Mouse (Mus musculus) left cerebral cortex, adult 2 months (tissue): ENCODE measurements around the gene Tsr1. TPM values are rescaled to one million over a fixed set of nuclear protein-coding genes. Genes with fewer than 3 reads are reported as not detected.

Experiments used
- DNase-seq, 2 experiments: peaks; one replicate each; pipeline ENCODE4 v3.0.0; 2021 to 2022; ENCODE audit warnings: low spot score in 2 of 2, mixed read lengths in 1 of 2; ENCODE audit errors: extremely low spot score in 1 of 2
- H3K27ac ChIP-seq: fragments of 200-600 bp; 2 replicates; pipeline ENCODE4 v1.8.1; 2022
- H3K4me3 ChIP-seq: fragments of 200-600 bp; 2 replicates; pipeline ENCODE4 v1.8.1; 2022
- CTCF ChIP-seq: fragments of 200-600 bp; IDR thresholded peaks from 2 replicates; pipeline ENCODE4 v1.8.1; 2022; ENCODE audit warnings: antibody characterized with exemption, mild to moderate bottlenecking, moderate library complexity
- intact Hi-C: fragments of 180-260 bp; cut with DNase I; formaldehyde crosslinking; loops from one replicate; pipeline ENCODE4 v1.15.1; 2025
- total RNA-seq, 2 experiments: library from RNA; stranded (reverse); gene quantifications; 2 replicates each; pipeline ENCODE4 v1.2.3; 2021

Gene Tsr1
- total RNA-seq, 2 experiments from 2014 or later = 28.2 to 34.0 TPM

GRCm38 (mm10) chr11:74870544-74870943 is 27.3 kb upstream of the Tsr1 start:
- no peak for TF ChIP-seq CTCF
- DNase-seq = no peak
- intact Hi-C loops = no loop called here
- H3K4me3 ChIP-seq = no peak overlapping the region
- H3K27ac ChIP-seq = no peak overlapping the region; the same call in 1 of the 2 replicates

DNA sequence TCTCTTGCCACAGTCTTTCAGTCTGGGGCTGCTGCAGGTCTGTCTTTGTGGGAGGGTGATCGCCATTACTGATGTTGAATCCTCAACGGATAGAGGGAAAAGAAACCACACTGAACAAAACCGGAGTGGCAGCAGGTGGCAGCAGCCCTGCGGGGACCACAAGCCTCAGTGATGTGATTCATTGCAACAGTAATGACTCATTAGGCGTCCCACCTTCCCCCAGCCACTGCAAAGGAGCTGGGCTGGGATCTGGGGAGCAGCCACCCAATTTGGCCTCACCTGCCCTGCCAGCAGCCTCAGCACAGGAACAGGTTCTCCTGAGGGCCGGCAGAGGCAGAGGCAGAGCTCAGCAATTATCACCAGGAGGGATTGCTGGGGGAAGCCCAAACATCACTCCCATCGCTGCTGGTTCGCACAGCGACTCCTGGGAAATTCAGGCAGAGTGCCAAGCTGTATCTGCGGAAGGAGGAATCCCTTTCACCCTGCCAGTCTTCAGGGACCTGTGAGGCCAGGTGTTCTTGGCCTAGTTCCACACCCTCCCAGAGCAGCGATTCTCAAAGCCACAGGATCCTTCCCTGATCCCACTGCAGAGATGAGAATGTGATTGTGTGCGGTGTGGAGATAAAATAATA is 26.8 kb upstream of the Tsr1 start:
- TF ChIP-seq CTCF = peak; percentile 38
- peak overlapping the region; percentile 28; the same call in 1 of the 2 replicates for H3K27ac ChIP-seq
- DNase-seq = peak; percentile 59 to 63
- H3K4me3 ChIP-seq = no peak overlapping the region
- intact Hi-C loops = no loop called here

DNA sequence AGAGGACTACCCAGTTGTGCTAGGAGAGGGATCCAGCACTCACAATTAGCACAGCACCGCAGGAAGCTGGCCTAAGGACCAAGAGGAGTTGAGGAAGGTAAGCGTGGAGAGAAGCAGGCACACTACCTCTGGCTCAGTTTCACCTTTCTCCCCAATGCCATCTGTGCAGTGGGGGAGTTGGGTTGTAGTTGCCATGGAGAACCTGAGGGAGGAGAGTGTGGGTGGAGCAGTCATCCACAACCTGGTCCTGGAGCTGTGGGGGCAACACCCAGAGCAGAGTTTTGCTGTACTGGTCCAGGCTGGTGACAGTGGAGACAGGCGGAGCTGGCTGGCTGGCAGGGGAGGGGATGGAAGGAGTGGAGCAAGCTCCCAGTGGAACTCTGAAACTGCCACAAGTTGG is 23.2 kb upstream of the Tsr1 start:
- DNase-seq = peak in 1 of 2 experiments; percentile 45
- H3K27ac ChIP-seq = peak overlapping the region; percentile 40

DNA sequence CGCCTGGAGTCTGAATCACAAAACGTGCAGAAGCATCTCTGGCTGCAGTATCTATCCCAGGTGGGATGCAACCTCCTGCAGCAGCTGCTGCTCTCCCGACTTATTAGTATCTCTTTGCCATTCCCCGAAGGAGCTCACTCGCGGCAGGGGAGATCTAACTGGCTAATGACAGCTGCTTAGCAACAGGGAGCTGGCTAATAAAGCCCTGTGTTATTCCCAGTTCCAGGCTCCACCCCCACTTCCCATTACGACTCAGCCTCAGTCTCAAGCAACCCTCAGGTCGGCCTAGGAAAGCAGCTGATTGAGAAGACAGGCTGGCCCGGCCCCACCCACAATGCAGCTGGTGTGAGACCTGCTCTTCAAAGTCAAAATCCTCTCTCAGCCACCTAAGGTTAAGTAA is 21.1 kb upstream of the Tsr1 start:
- peak overlapping the region; percentile 15 for H3K4me3 ChIP-seq
- H3K27ac ChIP-seq = peak overlapping the region; percentile 79
- TF ChIP-seq CTCF = no peak
- intact Hi-C loops = loop anchor here (1.0 kb wide), 1 partner anchor 22 kb away; the partner anchor contains the start of gene Tsr1
- peak; percentile 41 to 72 for DNase-seq

More for the DNA sequence above, 23.2 kb upstream of the Tsr1 start:
- no peak overlapping the region for H3K4me3 ChIP-seq
- TF ChIP-seq CTCF = no peak
- intact Hi-C loops = loop anchor here (1.0 kb wide), 1 partner anchor 296 kb away; no protein-coding TSS in a partner anchor

DNA sequence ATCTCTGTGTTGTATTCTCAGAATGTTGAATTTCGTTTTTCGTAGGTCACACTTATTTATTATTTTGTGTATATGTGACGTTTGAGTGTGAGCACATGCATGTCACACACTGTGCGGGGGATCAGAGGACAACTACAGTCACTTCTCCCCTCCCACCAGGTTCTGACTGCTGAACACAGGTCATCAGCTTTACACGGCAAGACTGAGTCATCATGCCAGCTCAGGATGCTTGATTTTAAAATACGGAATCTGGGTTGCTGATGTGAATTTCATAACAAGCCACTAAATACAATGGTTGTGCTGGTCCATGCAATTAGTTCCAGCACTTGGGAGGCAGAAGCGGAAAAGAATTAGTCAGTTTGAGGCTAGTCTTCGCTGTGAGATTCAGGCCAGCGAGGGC is 16.9 kb upstream of the Tsr1 start:
- H3K27ac ChIP-seq = no peak overlapping the region
- no peak for TF ChIP-seq CTCF
- intact Hi-C loops = no loop called here
- no peak for DNase-seq
- H3K4me3 ChIP-seq = no peak overlapping the region

- Histone ChIP-seq H3K27ac (peak overlapping the region; percentile 40; the same call in 1 of the 2 replicates), H3K4me3 (no peak overlapping the region)
- no peak for TF ChIP-seq CTCF
- peak; percentile 50 to 54 for DNase-seq
- intact Hi-C loops = no loop called here
Measured at GRCm38 (mm10) chr11:74881979-74882378, 15.9 kb upstream of the Tsr1 start.

DNA sequence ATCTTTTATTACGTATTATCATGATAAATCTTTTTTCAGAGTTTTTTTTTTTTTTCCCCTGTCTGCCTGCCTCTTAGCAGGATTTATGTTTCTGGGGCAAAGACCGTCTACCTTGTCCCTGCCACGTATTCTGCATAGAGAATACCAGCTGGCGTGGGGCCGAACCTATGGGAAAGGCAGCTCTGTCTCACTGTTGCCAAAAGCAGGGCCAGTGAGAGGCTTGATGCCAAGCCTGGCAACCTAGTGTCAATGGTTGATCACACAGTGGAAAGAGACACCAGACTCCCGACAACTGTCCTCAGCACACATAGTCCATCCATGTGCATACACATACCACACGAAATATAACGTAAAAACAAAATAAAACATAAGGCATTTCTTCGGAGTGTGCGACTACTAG is 14.8 kb upstream of the Tsr1 start:
- intact Hi-C loops = no loop called here
- Histone ChIP-seq H3K4me3 (no peak overlapping the region), H3K27ac (no peak overlapping the region)
- no peak for DNase-seq
- no peak for TF ChIP-seq CTCF

DNA sequence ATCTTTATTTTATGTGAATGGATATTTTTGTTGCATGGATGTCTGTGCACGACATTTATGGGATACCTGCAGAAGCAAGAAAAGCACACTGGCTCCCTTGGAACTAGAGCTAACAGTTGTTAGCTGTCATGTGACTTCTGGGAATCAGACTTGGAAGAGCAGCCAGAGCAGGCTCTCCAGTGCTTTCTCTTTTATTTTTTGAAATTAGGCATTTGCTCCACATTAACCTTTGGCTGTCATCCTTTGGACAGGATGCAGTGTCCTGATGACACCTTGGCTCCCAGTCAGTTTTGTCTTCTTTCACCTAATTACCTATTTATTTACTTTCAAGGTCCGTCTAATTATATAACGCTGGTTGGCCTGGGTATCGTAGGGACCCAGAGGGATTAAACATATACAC is 3.3 kb upstream of the Tsr1 start:
- peak overlapping the region; percentile 7; the same call in 1 of the 2 replicates for H3K27ac ChIP-seq
- intact Hi-C loops = no loop called here
- DNase-seq = no peak
- H3K4me3 ChIP-seq = no peak overlapping the region
- no peak for TF ChIP-seq CTCF

DNA sequence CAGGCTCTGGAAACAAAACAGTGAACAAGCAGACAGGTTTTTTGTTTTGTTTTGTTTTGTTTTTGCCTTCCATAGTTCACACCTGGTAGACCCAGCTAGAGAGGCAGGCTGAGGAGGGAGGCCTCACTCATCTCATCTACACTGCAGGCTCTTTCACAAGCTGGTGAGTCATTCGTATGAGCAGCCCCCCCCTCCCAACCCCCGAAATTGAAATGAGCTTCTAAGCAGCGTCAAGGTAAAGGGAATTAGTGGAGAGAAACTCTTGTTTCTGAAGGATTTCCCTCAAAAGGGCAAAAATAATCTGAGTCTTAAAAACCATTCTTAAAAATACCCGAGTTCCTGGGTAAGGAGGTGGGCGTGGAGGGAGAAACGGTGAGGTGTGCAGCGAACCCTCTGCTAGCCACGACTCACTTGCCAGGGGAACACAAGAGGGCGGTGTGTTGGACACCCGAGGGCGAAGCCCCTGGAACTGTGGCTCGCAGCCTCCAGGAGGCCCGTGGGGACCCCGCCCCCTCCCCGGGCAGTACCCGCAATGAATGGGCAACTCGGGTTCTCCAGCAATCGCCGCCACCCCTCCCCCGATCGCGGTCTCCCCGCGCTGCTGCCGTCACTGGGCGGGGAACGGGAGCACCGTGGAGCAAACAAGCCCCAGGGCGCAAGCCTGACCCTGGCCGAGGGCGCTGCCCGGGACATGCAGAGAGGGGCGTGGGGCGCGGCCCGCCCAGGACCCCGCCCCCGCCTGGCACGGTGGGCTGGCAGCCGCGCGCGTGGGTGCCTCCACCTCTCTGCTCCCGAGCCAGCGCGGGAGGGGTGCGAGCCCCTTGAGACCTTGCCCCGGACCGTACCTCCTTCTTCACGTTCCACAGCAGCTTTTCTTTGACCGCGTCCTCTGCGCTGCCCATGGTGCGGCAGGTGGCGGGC is 1.6 kb upstream of the Tsr1 start:
- peak; percentile 24 for TF ChIP-seq CTCF

DNA sequence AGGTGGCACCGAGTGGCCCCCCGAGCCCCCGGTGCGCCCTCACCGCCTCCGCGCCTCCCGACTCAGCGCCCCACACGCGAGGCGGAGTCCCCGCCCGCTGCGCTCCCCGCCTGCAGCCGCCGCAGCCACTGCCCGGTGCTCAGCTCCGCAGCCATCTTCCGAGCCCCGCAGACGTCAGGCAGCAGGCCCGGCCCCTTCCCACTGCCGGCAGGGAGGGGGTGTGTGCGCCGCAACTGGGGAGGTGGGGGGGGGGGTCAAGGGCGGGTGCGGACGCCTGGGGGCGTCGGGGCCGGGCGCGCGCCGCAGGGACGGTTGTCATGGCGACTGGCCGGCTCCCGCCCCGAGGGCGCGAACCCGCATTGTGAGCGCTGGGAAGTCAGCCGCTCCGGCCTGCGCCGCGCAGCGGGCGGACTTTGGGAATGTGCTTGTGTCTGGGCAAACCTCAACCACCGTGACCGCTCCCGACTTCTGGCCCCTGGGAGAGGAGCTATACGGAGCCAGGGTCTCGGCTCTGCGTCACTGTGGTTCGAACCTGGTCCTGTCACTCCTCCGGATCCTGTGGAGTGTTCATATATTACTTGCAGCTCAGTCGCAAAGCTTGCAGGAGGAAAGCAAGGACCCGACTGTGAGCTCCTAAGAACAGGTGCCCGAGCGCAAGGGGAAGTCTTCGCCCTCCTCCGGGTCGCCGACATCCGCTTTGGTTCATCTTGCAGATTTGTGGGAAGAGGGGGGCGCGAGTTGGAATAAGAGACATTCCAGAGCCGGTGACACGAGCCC is 782 bp upstream of the Tsr1 start, which contains the start of gene Sgsm2:
TSS of gene Sgsm2 (minus strand) at position 160 of the 777 bp plus-strand sequence.
- TF ChIP-seq CTCF = no peak
- peak; percentile 70 to 77 for DNase-seq
- H3K4me3 ChIP-seq = peak within 1 kb of the TSS; percentile 63
- peak within 1 kb of the TSS; percentile 97 for H3K27ac ChIP-seq
- intact Hi-C loops = no loop called here

More for the DNA sequence above, 1.6 kb upstream of the Tsr1 start:
- Histone ChIP-seq H3K27ac (peak overlapping the region; percentile 97), H3K4me3 (peak overlapping the region; percentile 63)
- intact Hi-C loops = no loop called here
- DNase-seq = peak; percentile 62 to 72

DNA sequence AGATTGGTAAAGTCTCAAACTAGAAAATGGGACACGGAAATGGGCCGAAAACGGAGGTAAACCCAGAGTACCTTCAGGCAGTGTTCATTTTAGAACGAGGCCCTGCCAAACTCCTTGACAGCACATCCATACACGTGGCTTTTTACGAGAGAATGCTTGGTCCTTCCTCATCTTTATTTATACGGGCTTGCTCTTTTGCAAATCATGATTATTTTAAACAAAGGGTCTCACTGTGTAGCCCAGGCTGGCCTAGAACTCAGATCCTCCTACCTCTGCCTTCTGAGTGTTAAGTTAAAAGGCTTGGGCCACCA is 601 bp downstream of the Tsr1 start:
- intact Hi-C loops = loop anchor here (1.0 kb wide), 1 partner anchor 21 kb away; no protein-coding TSS in a partner anchor
- no peak for DNase-seq
- TF ChIP-seq CTCF = no peak
- H3K27ac ChIP-seq = no peak overlapping the region
- H3K4me3 ChIP-seq = peak overlapping the region; percentile 63
